Mouse (Mus musculus): ENCODE measurements around the gene Kcnip4.

DNA sequence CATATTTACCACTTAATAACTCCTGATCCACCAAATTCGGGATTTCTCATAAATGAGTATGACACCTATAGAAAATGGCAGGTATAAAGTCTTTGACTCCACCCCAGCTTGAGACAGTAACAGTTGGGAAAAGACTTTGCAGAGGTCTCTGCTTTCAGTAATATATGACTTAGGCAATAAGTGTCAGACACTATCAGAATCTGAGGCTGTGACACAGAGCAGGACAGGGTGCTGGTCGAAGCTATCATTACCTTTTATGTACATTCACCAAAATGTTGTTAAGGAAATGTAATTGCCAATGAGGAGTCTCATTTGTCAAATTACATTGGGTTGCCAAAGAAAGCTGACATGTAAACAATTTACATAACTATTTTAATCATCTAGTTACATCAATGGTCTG, 206.8 kb downstream of the Kcnip4 start:
- TF ChIP-seq HCFC1 (IDR thresholded peaks at IDR 0.05; ENCODE audit: low read depth, low read length) (no peak), CTCF (IDR thresholded peaks at IDR 0.05 in 2 of 3, conservative IDR thresholded peaks at IDR 0.05 in 1 of 3; ENCODE audit: control insufficient read depth in 1 of 3, insufficient read depth in 1 of 3, low read depth in 2 of 3, low read length in 3 of 3, poor library complexity in 1 of 3, severe bottlenecking in 1 of 3) (no peak), GATA1 (IDR thresholded peaks at IDR 0.05; ENCODE audit: low read depth, low read length) (no peak), POLR2A (IDR thresholded peaks at IDR 0.05; ENCODE audit: control insufficient read depth in 1 of 2, insufficient read depth in 1 of 2, low read depth in 1 of 2, low read length in 2 of 2, poor library complexity in 1 of 2) (no peak), KAT2A (conservative IDR thresholded peaks at IDR 0.05; ENCODE audit: low read depth, low read length) (no peak), MEF2A (IDR thresholded peaks at IDR 0.05; ENCODE audit: extremely low read depth, insufficient replicate concordance, low read depth, low read length, poor library complexity, severe bottlenecking) (no peak), BHLHE40 (IDR thresholded peaks at IDR 0.05; ENCODE audit: borderline replicate concordance, low read depth, low read length) (no peak), MAX (IDR thresholded peaks at IDR 0.05; ENCODE audit: low read length) (no peak), POLR2AphosphoS2 (IDR thresholded peaks at IDR 0.05; ENCODE audit: low read length) (no peak), USF1 (IDR thresholded peaks at IDR 0.05; ENCODE audit: low read depth, low read length) (no peak), JUND (IDR thresholded peaks at IDR 0.05; ENCODE audit: low read depth, low read length) (no peak)

All from MEL (cell line).